Mouse (Mus musculus) ZHBTc4 (cell line): ENCODE measurements around the gene Fbxw11.
"Not testable (repeated sequence)": the region's sequence is repeated elsewhere in the genome, so short reads cannot be mapped to it uniquely, and the experiment has no call there.

Experiments used
- DNase-seq: peaks from one replicate; pipeline ENCODE4 v3.0.0-alpha.2; 2011; ENCODE audit warnings: low read depth, low spot score

Fbxw11 gene

DNA sequence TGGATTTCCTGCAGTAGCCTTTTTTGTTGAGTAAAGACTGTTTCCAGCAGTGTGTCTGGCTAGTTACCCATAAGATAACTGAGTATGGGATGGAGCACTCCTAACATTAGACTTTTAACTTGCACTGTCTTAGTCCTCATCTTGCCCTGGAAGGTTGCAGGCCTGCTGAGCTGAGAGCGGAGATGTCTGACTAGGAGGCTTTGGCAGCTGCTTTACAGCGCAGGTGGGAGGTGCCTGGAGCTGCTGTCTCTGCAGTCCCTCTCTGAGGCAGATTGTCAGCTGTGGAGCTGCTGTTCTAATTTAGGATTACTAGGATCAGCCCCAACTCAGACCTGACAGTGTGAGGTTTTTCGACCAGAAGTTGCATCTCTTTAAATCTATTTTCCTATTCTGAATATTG, 34.3 kb downstream of the Fbxw11 start:
- peak; percentile 19 for DNase-seq

DNA sequence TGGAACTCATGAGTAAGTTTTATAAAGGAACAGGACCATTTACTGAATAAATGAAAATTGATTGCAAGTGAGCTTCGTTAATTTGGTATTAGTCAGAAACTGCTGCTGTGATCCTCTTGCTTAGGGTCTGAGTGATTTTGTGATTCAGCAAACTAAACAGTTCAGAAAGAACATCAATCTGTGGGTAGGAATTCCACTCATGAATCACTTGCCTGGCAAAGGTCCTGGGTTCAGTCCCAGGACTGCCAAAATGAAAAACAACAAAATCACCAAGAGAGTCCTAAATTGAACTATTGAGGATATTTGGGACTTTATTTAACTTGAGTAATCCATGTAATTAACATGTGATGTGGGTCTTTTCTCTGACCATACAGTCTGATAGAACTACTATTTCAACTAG, 35.3 kb downstream of the Fbxw11 start:
- no peak for DNase-seq

DNA sequence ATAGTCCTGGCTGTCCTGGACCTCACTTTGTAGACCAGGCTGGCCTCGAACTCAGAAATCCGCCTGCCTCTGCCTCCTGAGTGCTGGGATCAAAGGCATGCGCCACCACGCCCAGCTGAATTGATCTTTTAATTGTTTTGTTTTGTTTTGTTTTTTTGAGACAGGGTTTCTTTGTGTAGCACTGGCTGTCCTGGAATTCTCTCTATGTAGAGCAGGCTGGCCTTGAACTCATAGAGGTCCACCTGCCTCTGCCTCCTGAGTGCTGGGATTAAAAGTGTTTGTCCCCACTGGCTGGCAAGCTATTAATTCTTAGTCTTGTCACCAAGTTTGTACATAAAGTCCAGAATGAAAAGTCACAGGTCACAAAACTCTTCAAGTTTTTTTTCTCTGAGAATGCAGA, 36.6 kb downstream of the Fbxw11 start:
- peak; percentile 82 for DNase-seq

DNA sequence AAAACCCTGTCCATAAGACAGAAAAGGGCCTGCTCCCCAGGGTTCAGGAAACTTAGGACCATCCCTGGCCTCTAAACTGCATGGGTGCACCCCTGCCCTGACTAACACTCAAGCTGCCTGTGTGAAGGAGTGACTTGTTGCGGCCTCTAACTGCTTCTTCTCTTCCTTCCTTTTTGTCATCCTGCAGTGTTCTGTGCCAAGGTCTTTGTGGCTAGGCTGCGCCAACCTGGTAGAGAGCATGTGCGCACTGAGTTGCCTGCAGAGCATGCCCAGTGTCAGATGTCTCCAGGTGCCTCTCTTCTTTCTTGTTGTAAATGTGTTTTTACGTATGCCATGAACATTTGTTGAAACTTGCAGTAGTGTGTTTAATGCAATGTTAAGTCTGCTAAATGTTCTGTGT, 37.5 kb downstream of the Fbxw11 start:
- no peak for DNase-seq

DNA sequence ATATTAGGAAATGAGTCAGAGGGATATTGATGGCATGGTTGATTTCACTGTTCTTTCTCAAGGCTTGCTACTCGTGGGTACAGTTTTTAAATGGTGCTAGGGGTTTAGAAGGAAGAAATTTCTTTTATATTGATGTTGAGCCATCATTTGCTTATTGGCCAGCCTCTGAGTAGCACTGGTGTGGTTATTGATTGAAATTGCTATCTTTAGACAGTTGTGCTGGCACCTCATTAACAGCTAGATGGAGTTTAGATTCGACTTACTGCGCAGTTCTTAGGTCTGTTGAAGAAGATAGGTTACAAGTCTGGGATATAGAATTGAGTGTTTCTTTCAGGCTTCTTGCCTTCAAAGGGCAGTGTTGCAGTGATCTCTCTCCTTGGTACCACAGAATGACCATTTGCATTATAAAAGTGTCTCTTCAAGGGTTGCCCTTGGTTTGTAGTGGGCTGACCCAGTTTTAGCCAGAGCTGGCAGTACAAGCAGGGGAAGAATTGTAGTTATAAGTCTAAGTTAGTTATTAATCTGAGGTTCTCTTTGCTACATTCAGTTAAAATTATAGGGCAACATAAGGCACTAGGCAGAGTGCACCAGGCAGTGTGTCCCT, 38.8 kb downstream of the Fbxw11 start:
- DNase-seq: peak; percentile 58

DNA sequence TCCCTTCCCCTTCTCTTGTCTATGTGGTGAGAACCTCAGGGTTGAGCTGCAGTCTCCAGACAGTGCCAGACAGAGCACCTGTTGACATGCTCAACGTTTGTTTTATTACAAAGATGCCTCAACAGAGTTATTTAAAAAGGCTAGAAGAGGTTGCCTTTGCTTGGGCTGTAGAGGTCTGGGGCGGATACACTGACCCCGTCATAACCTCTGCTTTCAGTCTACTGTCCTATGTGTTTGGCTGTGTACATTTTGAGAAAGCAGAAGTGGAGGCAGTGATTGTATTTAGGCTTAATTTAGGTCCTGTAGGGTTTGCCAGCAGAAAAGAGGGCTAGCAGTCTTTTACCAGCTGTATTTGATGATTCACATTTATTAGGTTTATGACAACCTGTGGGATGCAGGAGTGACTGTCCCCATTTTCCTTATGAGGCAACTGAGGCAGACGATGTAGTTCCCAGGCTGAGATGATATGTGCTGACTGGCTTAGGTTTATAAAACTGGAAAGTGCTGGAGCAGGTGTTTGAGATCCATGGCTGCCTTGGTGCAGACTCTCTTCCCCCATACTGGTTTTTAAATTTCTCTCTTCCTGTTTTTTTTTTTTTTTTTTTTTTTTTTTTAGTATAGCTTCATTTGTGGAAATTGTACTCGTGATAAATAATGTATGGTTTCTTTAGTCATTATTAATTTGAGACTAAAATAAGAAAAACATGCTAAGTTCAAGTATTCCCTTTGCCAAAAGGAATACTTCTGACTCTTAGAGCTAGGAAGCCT, 40.0 kb downstream of the Fbxw11 start:
- DNase-seq: no peak

DNA sequence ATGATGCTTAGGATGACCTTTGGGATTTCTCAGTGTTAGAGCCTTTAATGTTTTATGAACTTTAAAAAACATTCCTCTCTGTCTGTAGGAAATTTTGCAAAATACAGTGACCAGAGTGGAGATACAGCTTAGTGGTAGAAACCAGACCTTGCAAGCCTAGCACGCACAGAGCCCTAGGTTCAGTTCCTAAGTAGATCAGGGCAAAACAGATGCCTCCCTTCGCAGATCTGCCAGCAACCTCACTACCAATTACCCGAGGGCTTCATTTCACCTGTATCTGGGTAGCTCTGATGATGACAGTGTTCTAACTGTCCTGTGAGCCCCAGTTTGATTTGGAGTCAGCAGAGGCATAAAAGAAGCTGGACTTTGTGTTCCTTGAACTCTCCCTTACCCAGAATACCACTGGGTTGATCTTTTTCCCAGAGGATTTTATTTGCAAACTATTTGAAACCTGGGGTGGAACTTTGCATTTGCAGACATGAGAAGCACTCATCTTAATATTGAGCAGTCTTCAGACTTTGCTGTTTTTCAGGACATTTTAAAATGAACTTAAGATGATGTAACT, 42.2 kb downstream of the Fbxw11 start:
- DNase-seq: no peak

DNA sequence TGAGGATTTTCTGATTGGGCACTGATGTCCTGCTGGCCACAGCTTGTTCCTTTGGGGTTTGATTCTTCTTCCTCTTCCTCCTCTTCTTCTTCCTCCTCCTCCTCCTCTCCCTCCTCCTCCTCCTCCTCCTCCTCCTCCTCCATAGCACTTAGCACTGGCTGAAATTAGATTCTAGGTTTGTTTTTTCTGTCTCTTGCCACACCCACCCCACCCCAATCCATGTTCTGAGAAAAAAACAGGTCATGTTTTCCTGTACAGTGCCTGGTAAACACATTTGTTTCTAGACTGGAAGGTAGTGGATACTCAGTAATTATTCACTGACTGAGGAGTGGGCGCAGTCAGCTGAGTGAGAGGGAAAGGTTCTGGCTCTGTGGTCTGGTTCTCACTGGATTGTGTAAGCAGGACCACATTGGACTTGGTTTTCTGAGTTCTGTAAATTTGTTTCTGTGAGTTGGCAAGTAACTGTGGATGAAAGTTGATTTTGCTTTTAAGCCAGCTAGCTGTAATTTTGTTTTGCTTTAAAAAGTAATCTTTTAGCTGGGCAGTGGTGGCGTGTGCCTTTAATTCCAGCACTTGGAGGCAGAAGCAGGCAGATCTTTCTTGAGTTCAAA, 45.8 kb downstream of the Fbxw11 start:
- DNase-seq: no peak

DNA sequence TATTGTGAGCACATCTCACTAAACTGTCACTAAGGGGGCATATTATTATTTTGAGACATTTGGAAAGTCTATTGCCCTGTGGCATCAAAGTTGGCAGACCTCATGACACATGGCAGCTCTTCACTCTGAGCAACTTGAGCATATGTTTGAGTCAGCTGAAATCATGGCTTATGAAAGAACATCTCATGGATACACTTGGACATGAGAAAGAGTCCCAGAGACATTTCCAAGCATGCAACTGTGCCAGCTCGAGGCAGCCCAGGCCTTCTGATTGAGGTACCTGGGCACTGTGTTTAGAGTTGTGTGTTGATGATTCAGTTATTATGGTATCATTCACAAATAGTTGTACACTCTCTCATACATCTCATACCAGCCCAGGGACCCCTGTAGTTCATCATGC, 47.0 kb downstream of the Fbxw11 start:
- DNase-seq: no peak

DNA sequence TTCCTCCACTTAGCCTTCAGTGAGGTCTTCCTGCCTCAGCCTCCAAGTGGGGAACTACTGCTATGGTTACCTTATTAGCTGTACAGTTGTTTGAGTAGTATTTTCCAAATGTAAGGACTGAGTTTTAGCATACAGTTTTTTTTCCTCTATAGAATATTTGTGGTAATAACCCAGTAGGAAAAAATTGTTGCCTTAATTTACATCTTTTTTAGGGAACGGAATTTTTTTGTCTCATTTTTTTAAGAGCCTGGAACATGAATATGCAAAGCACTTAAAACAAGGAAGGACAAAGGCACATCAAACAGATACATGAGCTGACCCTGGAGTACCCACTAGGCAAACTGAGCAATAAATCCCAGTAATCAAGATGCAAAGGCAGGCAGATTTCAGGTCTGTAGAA, 50.3 kb downstream of the Fbxw11 start:
- DNase-seq: no peak

DNA sequence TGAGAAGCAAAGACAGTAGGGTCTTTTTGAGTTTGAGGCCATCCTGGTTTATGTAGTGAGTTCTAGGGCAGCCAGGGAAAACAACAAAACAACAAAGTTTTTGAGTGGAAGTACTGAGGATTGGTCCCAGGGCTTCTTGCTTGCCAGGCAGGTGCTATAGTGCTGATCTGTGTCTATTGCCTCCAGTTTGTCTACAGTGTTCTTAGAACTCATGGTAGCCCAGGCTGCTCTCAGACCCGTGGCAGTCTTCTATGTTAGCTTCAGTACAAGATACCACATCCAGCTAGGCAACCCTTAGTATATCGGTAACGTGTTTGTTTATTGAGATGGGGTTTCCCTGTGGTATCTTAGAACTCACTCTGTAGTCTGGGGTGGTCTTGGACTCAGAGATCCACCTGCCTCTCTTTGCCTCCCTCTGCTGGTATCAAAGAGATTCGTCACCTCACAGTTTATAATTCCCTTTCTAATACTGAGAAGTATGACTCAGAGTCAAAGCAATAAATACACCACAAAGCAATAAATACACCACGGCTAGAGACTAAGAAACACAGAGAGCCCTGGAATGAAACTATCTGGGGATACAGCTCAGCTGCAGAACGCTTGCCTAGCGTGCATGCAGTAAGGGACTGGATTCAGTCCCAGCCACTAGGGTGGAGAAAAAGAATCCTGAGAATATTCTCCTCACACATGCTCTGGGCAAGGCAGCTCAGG, 51.1 kb downstream of the Fbxw11 start:
- peak; percentile 40 for DNase-seq

DNA sequence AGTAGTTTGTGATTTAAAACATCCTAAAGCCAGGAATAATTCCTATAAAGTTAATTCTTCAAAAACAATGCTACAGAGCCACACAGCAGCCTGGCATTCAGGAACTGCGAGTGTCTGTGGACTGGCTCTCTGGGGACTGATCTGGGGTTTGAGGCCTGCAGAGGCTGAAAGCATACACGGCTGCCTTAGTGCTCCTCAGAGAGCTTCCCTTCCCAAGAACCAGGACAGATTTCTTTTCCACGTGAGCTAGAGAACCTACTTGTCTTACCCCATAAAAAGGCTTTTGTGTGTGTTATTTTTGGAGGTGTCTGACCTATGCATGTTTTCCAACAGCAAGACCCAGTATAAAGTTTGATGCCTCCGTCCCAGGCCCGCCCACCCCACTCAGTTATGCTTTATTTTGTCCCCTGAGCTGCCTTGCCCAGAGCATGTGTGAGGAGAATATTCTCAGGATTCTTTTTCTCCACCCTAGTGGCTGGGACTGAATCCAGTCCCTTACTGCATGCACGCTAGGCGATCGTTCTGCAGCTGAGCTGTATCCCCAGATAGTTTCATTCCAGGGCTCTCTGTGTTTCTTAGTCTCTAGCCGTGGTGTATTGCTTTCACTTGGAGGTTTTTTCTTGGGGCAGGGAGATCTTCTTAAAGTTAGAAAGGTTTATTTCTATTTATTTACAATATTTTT, 51.9 kb downstream of the Fbxw11 start:
- not testable (repeated sequence) for DNase-seq

DNA sequence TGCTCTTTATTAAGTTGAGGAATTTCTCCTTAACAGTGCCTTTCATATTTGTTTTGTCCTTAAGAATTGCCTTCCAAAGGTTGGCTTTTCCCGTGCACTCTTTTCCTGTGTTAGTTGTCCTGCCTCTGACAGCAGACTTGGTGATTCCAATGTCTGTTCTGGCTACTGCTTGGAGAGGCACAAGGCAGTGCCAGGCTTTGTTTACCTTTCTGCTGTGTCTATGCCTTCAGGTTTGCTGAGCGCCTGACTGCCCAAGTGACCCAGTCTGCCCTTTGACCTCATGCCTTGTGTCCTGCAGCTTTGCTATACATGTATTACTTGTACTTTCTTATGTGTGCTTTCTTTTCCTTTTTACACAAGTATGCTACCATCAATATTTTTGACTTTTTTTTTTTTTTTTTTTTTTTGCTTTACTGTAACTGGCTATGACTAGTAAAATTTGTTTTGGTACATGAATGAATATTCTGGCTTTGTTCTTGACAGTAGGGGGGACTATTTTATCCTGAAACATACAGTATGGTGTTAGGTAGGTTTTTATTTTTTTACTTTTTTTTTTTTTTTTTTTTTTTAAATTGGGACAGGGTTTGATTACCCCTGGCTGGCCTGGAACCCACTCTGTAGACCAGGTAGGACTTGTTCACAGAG, 54.0 kb downstream of the Fbxw11 start:
- no peak for DNase-seq

DNA sequence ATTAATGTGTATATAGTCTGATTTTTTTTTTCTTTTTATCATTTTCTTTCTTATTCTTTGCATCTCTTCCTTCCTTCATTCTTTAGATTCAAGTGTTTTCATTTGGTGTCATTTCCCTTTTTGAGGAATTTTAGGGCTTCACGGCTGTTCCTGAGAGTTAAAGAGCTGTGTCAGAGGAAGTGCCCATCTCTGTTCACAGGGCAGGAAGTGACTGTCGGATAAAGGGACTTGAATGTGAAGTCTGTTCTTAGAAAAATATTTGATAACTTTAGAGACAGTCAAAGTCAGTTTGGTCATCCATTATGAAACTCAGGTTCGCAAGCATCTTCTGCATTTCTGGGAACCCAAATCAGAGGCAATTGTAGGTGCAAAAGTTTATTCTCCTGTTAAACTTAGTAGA, 55.2 kb downstream of the Fbxw11 start:
- DNase-seq: no peak

DNA sequence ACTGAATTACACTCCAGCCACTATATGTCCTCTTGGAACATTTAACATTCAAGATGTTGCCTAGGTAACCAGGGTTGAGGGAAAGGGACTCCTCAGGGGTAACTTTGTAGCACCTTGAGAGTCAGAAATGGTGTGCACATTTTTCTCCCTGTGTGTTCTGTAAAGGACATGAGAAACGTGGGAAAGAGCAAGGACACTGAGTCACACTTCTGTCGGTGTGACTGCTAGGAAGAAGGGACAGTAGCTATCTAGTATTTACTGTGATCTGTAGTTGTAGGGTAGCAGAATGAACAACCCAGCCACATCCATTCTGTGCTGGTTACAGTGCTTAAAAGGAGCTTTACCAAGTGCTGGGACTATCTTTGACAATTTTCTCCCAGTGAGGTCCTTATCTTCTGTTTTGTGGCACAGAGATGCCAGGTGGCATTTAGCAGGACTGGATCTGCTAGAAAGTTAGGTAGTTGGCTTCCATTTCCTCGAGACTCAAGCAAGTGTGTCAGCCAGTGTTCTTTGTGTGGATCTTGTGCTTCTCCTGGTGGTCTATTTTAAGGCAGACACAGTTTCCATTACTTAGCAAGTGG, 57.5 kb downstream of the Fbxw11 start:
- DNase-seq: no peak

DNA sequence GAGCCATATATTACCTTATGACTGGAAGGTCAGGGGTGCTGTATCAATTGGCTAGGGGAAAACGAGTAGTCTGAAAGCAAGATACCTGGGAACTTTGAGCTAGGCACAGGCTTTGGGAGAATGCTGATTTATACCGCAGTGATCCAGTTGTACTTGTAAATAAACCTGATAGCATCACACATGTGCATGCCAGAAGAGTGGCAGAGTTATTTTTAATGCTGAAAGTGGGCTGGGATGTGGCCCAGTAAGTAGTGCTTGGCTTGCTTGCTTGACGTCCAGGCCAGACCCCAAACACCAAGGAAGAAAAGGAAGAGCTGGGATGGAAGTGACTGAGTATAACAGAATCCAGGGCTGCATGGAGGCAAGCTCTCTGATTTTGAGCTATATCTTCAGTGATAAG, 59.0 kb downstream of the Fbxw11 start:
- no peak for DNase-seq

DNA sequence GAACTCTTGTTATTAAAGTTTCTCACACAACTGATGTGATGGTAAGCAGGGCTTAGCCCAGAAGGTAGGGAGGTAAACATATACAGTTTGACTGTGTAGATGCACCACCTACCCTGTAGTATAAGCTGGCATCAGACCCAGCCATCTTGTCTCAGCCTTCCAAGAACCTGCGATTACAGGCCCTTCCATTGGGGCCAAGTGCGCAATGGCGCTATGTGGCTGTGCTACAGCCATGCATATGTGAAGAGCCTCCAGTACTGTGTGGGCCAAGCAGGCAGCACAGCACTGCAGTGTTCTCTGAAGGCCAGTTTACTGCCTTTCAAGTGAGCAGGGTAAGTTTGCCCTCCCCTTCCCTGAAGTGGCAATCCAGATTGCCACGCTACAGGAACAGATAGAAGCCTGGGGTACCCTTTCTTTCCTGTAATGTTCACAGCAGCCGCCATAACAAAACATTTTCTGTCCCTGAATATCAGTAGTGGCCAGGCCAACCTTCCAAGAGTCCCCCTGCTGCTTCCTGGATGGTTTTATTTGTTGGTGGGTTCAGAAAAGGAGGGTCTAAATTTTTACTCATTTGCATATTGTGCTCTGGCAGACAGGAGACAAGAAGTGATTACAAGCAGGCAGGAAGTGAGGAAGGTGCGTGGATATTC, 61.8 kb downstream of the Fbxw11 start:
- peak; percentile 22 for DNase-seq

DNA sequence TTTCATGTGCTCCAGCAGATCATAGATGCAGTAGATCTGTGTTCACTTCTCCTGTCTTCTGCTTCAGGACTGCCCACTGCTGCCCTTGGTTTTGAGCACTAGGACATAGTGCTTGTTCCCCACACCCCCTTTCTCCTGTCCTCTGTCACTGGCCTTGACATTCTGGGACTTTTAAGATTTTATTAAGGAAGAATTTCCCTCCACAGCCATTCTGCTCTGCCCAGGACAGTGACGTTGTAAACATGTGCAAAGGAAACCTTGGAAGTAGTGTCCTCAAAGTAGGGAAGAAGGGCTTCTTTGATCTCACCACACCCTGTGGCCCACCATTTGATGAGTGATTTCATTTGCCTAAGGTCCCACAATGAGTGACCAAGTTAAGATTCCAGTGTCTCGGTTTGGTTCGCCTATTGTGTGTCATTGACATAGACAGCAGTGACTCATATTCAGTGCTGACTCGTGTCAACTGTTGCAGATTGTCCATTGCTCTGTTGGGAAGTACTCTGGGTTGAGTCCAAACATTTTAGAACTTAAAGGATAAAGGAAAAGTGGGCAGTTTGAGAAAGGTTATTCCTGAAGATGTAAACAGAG, 64.0 kb downstream of the Fbxw11 start:
- no peak for DNase-seq

DNA sequence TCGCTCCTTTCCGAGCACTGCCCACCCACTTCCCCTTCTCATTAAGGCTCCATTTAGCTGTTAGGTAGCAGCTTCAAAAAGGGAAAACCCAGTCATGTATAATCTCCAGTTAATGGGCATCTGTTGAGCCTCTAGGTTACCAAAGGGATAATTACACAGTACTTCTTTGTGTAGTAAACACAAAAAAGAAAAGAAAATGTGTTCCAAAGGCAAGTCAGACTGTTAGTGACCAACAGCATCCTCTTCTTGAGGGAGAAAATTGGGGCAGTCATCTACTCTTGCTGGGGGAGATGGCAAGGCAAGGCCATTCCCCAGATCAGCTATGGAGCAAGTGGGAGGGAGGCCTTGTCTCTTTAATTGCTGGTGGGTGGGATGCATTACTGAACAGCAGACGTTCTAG, 65.0 kb downstream of the Fbxw11 start:
- no peak for DNase-seq
